Mouse (Mus musculus) CH12F3 (cell line): ENCODE results near the gene Urah.

Experiments
- in situ Hi-C: fragments of 300-500 bp; cut with MboI; formaldehyde crosslinking; loops from 2 replicates; pipeline ENCODE4 v1.14.3; 2020; ENCODE audit warnings: low sequenced_read_pairs

The Urah gene

DNA sequence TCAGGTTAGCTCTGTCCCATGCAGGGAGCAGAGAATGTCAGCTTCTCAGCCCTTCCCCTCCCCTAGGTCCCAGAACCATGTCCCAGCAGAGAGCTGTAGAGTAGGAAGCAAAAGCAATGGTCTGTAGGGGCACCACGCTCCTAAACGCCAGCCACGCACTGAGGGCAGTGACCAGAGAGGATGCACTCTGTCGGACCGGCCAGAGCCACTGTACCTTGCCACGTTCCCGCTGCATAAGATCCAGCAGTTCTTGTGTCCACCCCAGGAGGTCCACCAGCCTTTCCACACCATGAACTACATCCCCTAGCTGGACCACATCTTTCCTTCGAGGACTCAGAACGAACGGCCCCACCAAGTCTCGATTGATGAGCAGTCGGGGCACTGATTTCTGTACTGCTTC is 29.9 kb downstream of the Urah start:
- in situ Hi-C loops: no loop called here

- in situ Hi-C loops: no loop called here
Measured at GRCm38 (mm10) chr7:140874224-140874623, 39.4 kb downstream of the Urah start.

- in situ Hi-C loops: no loop called here
Measured at GRCm38 (mm10) chr7:140877364-140877763, 42.5 kb downstream of the Urah start.

DNA sequence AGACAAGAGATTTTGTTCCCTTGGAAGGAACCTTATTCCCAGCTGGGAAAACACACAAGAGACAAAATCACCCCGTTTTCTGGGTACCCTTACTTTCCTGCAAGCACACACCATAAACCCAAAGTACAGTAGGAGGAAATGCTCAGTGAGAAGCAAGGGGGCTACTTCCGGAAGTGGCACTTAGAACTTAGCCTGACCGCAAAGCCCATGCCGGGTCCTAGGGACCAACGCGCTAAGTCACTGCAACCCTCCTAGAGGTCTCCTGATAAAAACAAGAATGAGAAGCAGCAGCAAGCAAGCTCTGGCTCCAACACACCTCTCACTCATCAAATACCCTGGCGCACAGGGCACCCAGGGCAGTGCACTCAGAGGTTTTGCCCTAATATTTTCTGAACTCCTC is 44.5 kb downstream of the Urah start:
- in situ Hi-C loops: no loop called here

DNA sequence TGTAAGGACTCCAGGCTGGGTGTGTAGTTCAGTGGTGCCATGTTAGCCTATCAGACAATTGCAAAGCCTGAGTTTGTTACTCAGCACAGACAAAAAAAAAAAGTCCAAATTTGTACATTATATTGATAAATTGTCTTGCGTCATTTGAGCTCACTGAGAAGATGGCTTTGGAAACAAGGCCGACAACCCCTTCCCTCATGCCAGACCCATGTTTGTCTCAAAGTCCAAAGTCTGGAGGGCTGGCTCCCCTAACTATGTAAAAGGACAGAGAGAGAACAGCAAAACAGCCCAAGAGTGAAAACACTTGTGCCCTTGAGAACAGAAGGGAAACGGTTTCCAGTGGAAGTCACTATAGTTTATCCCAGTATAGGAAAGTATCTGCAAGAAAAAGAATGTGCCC is 45.6 kb downstream of the Urah start:
- in situ Hi-C loops: no loop called here

GRCm38 (mm10) chr7:140880865-140881515 is 46.2 kb downstream of the Urah start:
- in situ Hi-C loops: no loop called here

GRCm38 (mm10) chr7:140881696-140882468 is 47.1 kb downstream of the Urah start, which contains the start of the genes Psmd13 and Sirt3:
TSS of gene Psmd13 (plus strand) at chr7:140881968.
TSS of gene Sirt3 (minus strand) at chr7:140882309.
- in situ Hi-C loops: no loop called here

DNA sequence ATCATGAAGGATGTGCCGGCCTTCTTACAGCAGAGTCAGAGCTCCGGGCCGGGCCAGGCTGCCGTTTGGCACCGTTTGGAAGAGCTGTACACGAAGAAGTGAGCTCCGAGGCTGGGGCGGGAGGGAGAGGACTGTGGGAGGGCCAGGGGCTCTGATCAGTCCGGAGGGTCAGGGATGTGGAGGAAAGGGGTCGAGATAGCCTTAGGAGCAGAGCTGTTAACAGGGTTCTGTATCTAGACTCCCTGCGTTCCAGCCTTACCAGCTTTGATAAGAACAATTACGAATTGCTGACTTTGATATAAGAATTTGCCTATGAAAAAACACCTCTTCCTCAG is 47.6 kb downstream of the Urah start:
- in situ Hi-C loops: no loop called here
